Mouse (Mus musculus) midbrain, postnatal 0 days (tissue): Measurements from ENCODE around the gene Lrrc8d. TPM values are rescaled to one million over a fixed set of nuclear protein-coding genes. Genes with fewer than 3 reads are reported as not detected.

Source experiments
- ATAC-seq: fragments of 200-750 bp; cut with Nextera tagmentation; 2 replicates; pipeline ENCODE4 v1.8.0; 2017; ENCODE audit warnings: moderate number of reproducible peaks, mild to moderate bottlenecking, moderate TSS enrichment, moderate library complexity; ENCODE audit not compliant: low FRiP score
- DNase-seq: peaks from one replicate; pipeline ENCODE4 v3.0.0-alpha.2; 2015; ENCODE audit warnings: low spot score
- H3K27ac ChIP-seq: fragments of 300-500 bp; sonication (generic); 2 replicates; pipeline ENCODE4 v1.5.1; 2014; ENCODE audit warnings: low read depth, mild to moderate bottlenecking, low read length, mixed read lengths
- H3K27me3 ChIP-seq: fragments of 300-500 bp; sonication (generic); 2 replicates; pipeline ENCODE4 v1.6.1; 2014; ENCODE audit warnings: low read length, control low read depth, mixed read lengths; ENCODE audit not compliant: insufficient read depth
- H3K36me3 ChIP-seq: fragments of 300-500 bp; sonication (generic); 2 replicates; pipeline ENCODE4 v1.6.1; 2014; ENCODE audit warnings: low read length, control low read depth, mixed read lengths; ENCODE audit not compliant: insufficient read depth
- H3K4me1 ChIP-seq: fragments of 300-500 bp; sonication (generic); 2 replicates; pipeline ENCODE4 v1.6.1; 2014; ENCODE audit warnings: mild to moderate bottlenecking, control low read depth, antibody characterized with exemption, low read length, mixed read lengths; ENCODE audit not compliant: insufficient read depth
- H3K4me2 ChIP-seq: fragments of 300-500 bp; sonication (generic); 2 replicates; pipeline ENCODE4 v1.6.1; 2014; ENCODE audit warnings: low read depth, mild to moderate bottlenecking, low read length, mixed read lengths; ENCODE audit not compliant: poor library complexity, severe bottlenecking
- H3K4me3 ChIP-seq: fragments of 300-500 bp; sonication (generic); 2 replicates; pipeline ENCODE4 v1.5.1; 2014; ENCODE audit warnings: low read depth, mild to moderate bottlenecking, low read length, moderate library complexity
- H3K9ac ChIP-seq: fragments of 300-500 bp; sonication (generic); replicated peaks from 2 replicates; pipeline ENCODE4 v1.6.1; 2014; ENCODE audit warnings: mild to moderate bottlenecking, low read length, moderate library complexity, mixed read lengths; ENCODE audit not compliant: poor library complexity, severe bottlenecking
- H3K9me3 ChIP-seq: fragments of 300-500 bp; sonication (generic); 2 replicates; pipeline ENCODE4 v1.6.1; 2016; ENCODE audit warnings: low read length, control low read depth
- CTCF ChIP-seq: IDR thresholded peaks from 2 replicates; pipeline ENCODE4 v1.5.1; 2016; ENCODE audit warnings: antibody characterized with exemption, mild to moderate bottlenecking
- WGBS: fragments of 180-500 bp; shearing (Covaris S2); extraction: QIAGEN DNeasy Blood & Tissue Kit; methylation state at CpG from one replicate; pipeline ENCODE4 v1.1.7; 2014; 5-methylcytosine and 5-hydroxymethylcytosine counted together
- polyA plus RNA-seq: library from polyadenylated mRNA; unstranded; fragments of >200 nt; fragmentation: Nextera tagmentation; extraction: Ambion mirVana; gene quantifications from 2 replicates; pipeline ENCODE4 v1.2.1, GENCODE M21; 2015
- total RNA-seq: library from RNA; depleted of rRNA; stranded (reverse); fragments of >200 nt; gene quantifications from 2 replicates; pipeline ENCODE4 v1.2.3, GENCODE M21; 2014

Lrrc8d gene
- total and polyA plus RNA-seq, 2 experiments from 2014 or later, result 18.5 to 30.4 TPM

DNA sequence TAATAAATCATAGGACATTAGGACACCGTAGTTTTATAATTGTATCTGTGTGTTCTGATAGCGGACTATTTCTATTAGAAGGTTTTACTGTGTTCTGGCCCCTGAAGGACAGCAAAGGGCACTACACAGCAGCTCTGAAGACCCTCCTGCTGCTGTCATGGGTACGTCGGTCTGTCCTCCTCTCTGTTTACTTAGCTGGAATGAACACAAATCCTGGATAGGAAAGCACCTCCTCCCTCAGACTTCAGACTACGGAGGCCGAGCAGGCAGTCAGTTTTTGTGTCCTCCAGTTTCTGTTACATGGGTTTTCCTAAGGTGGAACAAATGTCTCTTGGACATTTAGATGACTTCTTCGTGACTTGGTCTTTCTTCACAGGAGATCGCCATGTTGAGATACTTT, 78.4 kb downstream of the Lrrc8d start:
- Histone ChIP-seq H3K4me2 (no peak overlapping the region), H3K9ac (no peak overlapping the region), H3K36me3 (no peaks in the 10 kb centered on the region), H3K4me3 (no peak overlapping the region), H3K9me3 (no peaks in the 10 kb centered on the region), H3K27me3 (no peaks in the 10 kb centered on the region), H3K27ac (no peak overlapping the region), H3K4me1 (no peaks in the 10 kb centered on the region)
- ATAC-seq, result no peak
- no peak for DNase-seq
- no peak for TF ChIP-seq CTCF
- 80% methylated on average over 8 of the region's 8 CpGs for whole genome bisulfite sequencing

DNA sequence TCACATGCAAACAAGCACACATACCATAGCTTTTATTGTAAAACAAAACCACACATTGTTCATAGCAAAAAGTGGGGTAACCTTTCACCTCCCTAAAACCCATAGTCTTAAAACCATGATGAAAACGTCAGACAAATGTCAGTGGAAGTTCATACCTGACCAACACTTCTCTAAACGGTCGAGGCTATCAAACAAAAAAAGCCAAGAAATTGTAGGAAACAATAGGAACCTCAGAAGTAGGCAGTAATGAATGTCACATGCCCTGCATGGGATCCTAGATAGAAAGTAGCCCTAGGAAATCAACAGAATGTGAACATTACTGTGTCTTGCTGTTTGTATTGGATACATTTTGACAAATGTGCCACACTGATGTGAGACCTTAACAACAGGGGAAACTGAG, 79.0 kb downstream of the Lrrc8d start:
- Histone ChIP-seq H3K27me3 (no peaks in the 10 kb centered on the region), H3K4me2 (no peak overlapping the region), H3K27ac (no peak overlapping the region), H3K36me3 (no peaks in the 10 kb centered on the region), H3K4me3 (no peak overlapping the region), H3K9me3 (no peaks in the 10 kb centered on the region), H3K9ac (no peak overlapping the region), H3K4me1 (no peaks in the 10 kb centered on the region)
- WGBS, result 61% methylated on average over 3 of the region's 3 CpGs
- ATAC-seq (no peak), DNase-seq (no peak)
- no peak for TF ChIP-seq CTCF

DNA sequence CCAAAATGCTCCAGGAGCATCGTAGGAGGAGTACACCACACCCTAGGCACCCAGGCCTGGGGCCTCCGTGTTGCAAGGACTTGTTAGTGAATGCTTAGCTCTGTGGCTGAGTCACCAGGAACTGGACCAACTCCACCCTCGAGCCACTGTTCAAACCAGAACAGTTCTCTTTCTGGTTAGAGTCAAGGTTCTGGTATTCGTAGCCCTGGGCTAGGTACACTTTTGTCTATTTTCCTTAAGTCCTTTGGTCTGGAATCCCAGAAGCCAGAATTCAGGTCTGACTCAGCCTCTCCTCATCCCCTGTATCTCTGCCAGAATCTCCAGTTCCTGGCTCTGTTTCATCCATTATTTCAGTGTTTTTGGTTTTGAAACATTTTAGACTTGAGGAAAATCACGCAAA, 79.6 kb downstream of the Lrrc8d start:
- WGBS, result 92% methylated on average over 5 of the region's 5 CpGs
- Histone ChIP-seq H3K4me2 (no peak overlapping the region), H3K4me1 (no peaks in the 10 kb centered on the region), H3K9ac (no peak overlapping the region), H3K9me3 (no peaks in the 10 kb centered on the region), H3K4me3 (no peak overlapping the region), H3K27me3 (no peaks in the 10 kb centered on the region), H3K27ac (no peak overlapping the region), H3K36me3 (no peaks in the 10 kb centered on the region)
- ATAC-seq, result no peak
- TF ChIP-seq CTCF, result no peak
- DNase-seq, result no peak

DNA sequence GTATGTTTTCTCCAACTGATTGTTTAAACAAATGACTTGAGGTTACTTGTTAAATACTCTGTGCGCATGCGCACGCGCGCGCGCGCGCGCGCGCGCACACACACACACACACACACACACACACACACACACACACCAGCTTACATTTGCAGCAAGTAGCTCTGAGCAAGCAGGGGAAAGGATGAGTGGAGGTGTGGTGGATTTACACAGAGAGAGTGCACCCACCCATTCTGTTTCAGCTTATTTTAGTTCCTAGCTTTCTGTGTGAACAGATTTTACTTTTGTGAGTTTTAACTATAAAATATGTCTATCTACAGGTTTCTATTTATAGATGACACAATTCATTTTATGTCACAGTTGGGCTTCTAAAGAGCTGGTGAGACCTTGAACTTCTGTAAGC, 84.1 kb downstream of the Lrrc8d start:
- Histone ChIP-seq H3K27ac (no peak overlapping the region), H3K4me3 (no peak overlapping the region), H3K9me3 (no peaks in the 10 kb centered on the region), H3K4me1 (no peaks in the 10 kb centered on the region), H3K4me2 (no peak overlapping the region), H3K9ac (no peak overlapping the region), H3K27me3 (no peaks in the 10 kb centered on the region), H3K36me3 (no peaks in the 10 kb centered on the region)
- no peak for DNase-seq
- TF ChIP-seq CTCF, result no peak
- no peak for ATAC-seq
- WGBS, result 95% methylated on average over 13 of the region's 13 CpGs

DNA sequence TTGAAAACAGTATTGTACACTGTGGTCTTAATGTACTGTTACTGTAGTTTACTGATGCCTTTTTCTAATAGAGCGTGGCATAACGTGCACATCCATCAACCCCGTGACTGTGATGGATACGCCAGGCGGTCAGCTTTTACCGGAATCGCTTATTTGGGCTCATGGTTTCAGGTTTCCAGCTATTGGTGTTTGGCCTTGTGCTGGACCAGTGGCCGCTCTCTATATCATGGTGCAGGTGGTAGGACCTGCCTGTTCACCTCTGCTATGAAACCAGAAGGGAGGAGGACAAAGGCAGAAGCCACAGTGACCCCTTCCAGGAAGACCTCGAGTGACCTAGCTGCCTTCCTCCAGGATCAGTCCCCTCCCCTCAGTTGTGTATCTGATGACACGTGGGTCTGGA, 85.0 kb downstream of the Lrrc8d start:
- H3K4me3 ChIP-seq, result no peak overlapping the region
- 92% methylated on average over 10 of the region's 10 CpGs for WGBS
- H3K27ac ChIP-seq, result no peak overlapping the region
- H3K9ac ChIP-seq, result no peak overlapping the region
- H3K27me3 ChIP-seq, result no peaks in the 10 kb centered on the region
- H3K4me2 ChIP-seq, result no peak overlapping the region
- ATAC-seq (no peak), DNase-seq (no peak)
- H3K4me1 ChIP-seq, result no peaks in the 10 kb centered on the region
- H3K36me3 ChIP-seq, result no peaks in the 10 kb centered on the region
- no peaks in the 10 kb centered on the region for H3K9me3 ChIP-seq
- no peak for TF ChIP-seq CTCF

DNA sequence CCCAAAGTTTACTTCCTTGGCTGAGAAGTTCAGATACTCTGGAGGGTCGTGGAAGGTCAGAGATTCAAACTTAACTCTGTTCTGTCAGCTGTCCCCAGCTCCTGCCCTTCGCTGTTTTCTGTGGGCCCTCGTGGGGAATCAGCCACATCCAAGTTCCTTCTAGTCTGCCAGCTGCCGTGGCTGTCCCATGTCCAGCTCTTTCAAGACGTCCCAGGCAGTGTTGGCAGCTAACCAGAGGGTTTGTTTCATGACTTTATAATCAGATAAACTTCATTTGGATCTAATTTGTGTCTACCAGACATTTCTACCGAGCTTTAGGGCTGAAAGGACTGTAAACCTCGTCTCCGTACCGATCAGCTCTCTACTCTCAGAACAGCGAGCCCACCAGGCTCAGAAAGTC, 87.8 kb downstream of the Lrrc8d start:
- Histone ChIP-seq H3K36me3 (no peaks in the 10 kb centered on the region), H3K9ac (no peak overlapping the region), H3K4me3 (no peak overlapping the region), H3K4me2 (no peak overlapping the region), H3K4me1 (peaks cover 3% of the 10 kb centered on the region; the same call in 1 of the 2 replicates), H3K27ac (no peak overlapping the region), H3K27me3 (no peaks in the 10 kb centered on the region), H3K9me3 (no peaks in the 10 kb centered on the region)
- DNase-seq (peak; percentile 57), ATAC-seq (no peak)
- no peak for TF ChIP-seq CTCF
- 58% methylated on average over 10 of the region's 10 CpGs for WGBS
